Mouse (Mus musculus): Measurements from ENCODE around the gene Med18.

- no peak for TF ChIP-seq POLR2A (IDR thresholded peaks at IDR 0.05; ENCODE audit: low read depth, low read length)
- TF ChIP-seq CTCF (IDR thresholded peaks at IDR 0.05; ENCODE audit: extremely low read depth, insufficient read length, insufficient replicate concordance, low read depth, low read length): no peak
Observed at GRCm38 (mm10) chr4:132444516-132444915, 19.2 kb downstream of the Med18 start.

Data from small intestine, adult 2 months (tissue).